Mouse (Mus musculus) lung, postnatal 0 days (tissue): ENCODE results near the gene Mcm3ap.
A peak's percentile ranks its signal among the peaks of the same experiment; 100 is the strongest.

Experiments
- CTCF ChIP-seq: IDR thresholded peaks from 2 replicates; pipeline ENCODE4 v1.5.1; 2016; ENCODE audit warnings: antibody characterized with exemption, mild to moderate bottlenecking
- EP300 ChIP-seq: IDR thresholded peaks from 2 replicates; pipeline ENCODE4 v1.6.1; 2016; ENCODE audit warnings: antibody characterized with exemption, mild to moderate bottlenecking, control low read depth

GRCm38 (mm10) chr10:76512965-76513583 lies 44.3 kb downstream of the Mcm3ap start:
- TF ChIP-seq CTCF, result peak; percentile 91
- no peak for TF ChIP-seq EP300
